Mouse (Mus musculus) forebrain, embryonic 13.5 days (tissue): ENCODE results near the gene 6820408C15Rik. TPM values are rescaled to one million over a fixed set of nuclear protein-coding genes. Genes with fewer than 3 reads are reported as not detected.

Source experiments
- ATAC-seq: fragments of 200-750 bp; cut with Nextera tagmentation; 2 replicates; pipeline ENCODE4 v1.8.0; 2017
- H3K27ac ChIP-seq: fragments of 300-500 bp; sonication (generic); 2 replicates; pipeline ENCODE4 v1.5.1; 2015; ENCODE audit warnings: inconsistent platforms, mild to moderate bottlenecking, moderate library complexity
- H3K27me3 ChIP-seq: fragments of 300-500 bp; sonication (generic); 2 replicates; pipeline ENCODE4 v1.6.1; 2015; ENCODE audit warnings: mild to moderate bottlenecking, inconsistent platforms
- H3K36me3 ChIP-seq: fragments of 300-500 bp; sonication (generic); 2 replicates; pipeline ENCODE4 v1.6.1; 2015; ENCODE audit warnings: mild to moderate bottlenecking, inconsistent platforms; ENCODE audit not compliant: poor library complexity, severe bottlenecking
- H3K4me1 ChIP-seq: fragments of 300-500 bp; sonication (generic); 2 replicates; pipeline ENCODE4 v1.6.1; 2015; ENCODE audit warnings: inconsistent platforms
- H3K4me2 ChIP-seq: fragments of 300-500 bp; sonication (generic); 2 replicates; pipeline ENCODE4 v1.6.1; 2015; ENCODE audit warnings: inconsistent platforms, mild to moderate bottlenecking, moderate library complexity
- H3K4me3 ChIP-seq: fragments of 300-500 bp; sonication (generic); 2 replicates; pipeline ENCODE4 v1.5.1; 2015; ENCODE audit warnings: mild to moderate bottlenecking, inconsistent platforms
- H3K9ac ChIP-seq: fragments of 300-500 bp; sonication (generic); 2 replicates; pipeline ENCODE4 v1.6.1; 2015; ENCODE audit warnings: mild to moderate bottlenecking, inconsistent platforms
- H3K9me3 ChIP-seq: fragments of 300-500 bp; sonication (generic); replicated peaks from 2 replicates; pipeline ENCODE4 v1.6.1; 2016; ENCODE audit warnings: inconsistent platforms
- WGBS: fragments of 180-500 bp; shearing (Covaris S2); methylation state at CpG from one replicate; pipeline ENCODE4 v1.1.7; 2015; 5-methylcytosine and 5-hydroxymethylcytosine counted together
- polyA plus RNA-seq: library from polyadenylated mRNA; unstranded; fragments of >200 nt; fragmentation: Nextera tagmentation; extraction: Ambion mirVana; gene quantifications from 2 replicates; pipeline ENCODE4 v1.2.1, GENCODE M21; 2015

Gene 6820408C15Rik
- polyA plus RNA-seq, 1 experiment from 2014 or later = 1.6 TPM

DNA sequence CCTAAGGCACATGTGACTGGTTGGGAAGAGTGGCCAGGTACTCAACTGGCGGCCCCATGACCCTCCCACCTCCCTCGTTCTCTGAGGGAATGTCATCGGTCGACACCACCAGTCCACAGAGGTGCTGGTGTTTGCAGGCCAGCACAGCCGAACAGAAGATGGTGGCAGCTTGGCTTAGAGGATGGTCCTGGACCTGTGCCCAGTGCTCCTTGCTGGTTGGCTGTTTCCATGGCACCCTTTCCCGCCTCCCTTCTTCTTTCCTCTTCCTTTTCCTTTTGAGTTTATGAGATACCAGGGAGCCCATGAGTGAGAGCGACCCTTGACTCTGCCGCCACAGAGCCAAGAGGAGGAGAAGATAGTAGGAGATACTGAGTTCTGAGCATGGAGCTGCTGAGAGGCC lies 27.9 kb downstream of the 6820408C15Rik start:
- Histone ChIP-seq H3K9ac (no peak overlapping the region), H3K4me2 (no peak overlapping the region), H3K9me3 (no peaks in the 10 kb centered on the region), H3K4me3 (no peak overlapping the region), H3K4me1 (peaks cover 3% of the 10 kb centered on the region; the same call in 1 of the 2 replicates), H3K27ac (no peak overlapping the region), H3K36me3 (no peaks in the 10 kb centered on the region), H3K27me3 (no peaks in the 10 kb centered on the region)
- 82% methylated on average over 8 of the region's 8 CpGs for WGBS
- ATAC-seq = no peak

DNA sequence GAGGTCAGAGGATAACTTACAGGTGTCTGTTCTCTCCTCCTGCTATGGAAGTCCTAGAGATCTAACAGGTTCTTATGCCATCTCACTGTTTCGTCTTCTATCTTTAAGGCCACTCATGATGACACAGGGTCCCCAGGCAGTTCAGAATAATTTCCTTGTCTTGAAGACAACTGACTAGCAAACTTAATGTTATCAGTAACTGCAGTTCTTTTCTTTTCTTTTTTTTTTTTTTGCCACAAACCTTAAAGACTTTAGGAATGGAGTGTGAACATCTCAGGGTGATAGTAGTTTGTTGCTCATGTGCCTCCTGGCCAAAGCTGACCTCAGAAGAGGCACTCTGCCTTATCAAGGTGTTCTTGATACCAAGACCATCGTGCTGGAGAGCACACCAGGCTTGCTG lies 31.3 kb downstream of the 6820408C15Rik start:
- Histone ChIP-seq H3K27me3 (no peaks in the 10 kb centered on the region), H3K9me3 (no peaks in the 10 kb centered on the region), H3K27ac (no peak overlapping the region), H3K9ac (no peak overlapping the region), H3K4me3 (no peak overlapping the region), H3K4me2 (no peak overlapping the region), H3K4me1 (peaks cover 3% of the 10 kb centered on the region; the same call in 1 of the 2 replicates), H3K36me3 (no peaks in the 10 kb centered on the region)
- no peak for ATAC-seq
- 73% methylated on average over 2 of the region's 2 CpGs for WGBS

- no peaks in the 10 kb centered on the region for H3K27me3 ChIP-seq
- no peaks in the 10 kb centered on the region for H3K36me3 ChIP-seq
- WGBS = 53% methylated on average over 5 of the region's 5 CpGs
- H3K27ac ChIP-seq = no peak overlapping the region
- no peak overlapping the region for H3K9ac ChIP-seq
- H3K4me2 ChIP-seq = no peak overlapping the region
- H3K4me3 ChIP-seq = no peak overlapping the region
- peaks cover 3% of the 10 kb centered on the region; the same call in 1 of the 2 replicates for H3K4me1 ChIP-seq
- no peak for ATAC-seq
- no peaks in the 10 kb centered on the region for H3K9me3 ChIP-seq
Observed at GRCm38 (mm10) chr2:152447461-152447860, 32.1 kb downstream of the 6820408C15Rik start.

- WGBS = 7% methylated on average over 5 of the region's 5 CpGs
- no peak for ATAC-seq
- Histone ChIP-seq H3K4me2 (no peak overlapping the region), H3K9ac (no peak overlapping the region), H3K36me3 (no peaks in the 10 kb centered on the region), H3K27ac (no peak overlapping the region), H3K9me3 (no peaks in the 10 kb centered on the region), H3K27me3 (no peaks in the 10 kb centered on the region), H3K4me1 (no peaks in the 10 kb centered on the region), H3K4me3 (no peak overlapping the region)
Observed at GRCm38 (mm10) chr2:152450241-152450640, 34.9 kb downstream of the 6820408C15Rik start.

DNA sequence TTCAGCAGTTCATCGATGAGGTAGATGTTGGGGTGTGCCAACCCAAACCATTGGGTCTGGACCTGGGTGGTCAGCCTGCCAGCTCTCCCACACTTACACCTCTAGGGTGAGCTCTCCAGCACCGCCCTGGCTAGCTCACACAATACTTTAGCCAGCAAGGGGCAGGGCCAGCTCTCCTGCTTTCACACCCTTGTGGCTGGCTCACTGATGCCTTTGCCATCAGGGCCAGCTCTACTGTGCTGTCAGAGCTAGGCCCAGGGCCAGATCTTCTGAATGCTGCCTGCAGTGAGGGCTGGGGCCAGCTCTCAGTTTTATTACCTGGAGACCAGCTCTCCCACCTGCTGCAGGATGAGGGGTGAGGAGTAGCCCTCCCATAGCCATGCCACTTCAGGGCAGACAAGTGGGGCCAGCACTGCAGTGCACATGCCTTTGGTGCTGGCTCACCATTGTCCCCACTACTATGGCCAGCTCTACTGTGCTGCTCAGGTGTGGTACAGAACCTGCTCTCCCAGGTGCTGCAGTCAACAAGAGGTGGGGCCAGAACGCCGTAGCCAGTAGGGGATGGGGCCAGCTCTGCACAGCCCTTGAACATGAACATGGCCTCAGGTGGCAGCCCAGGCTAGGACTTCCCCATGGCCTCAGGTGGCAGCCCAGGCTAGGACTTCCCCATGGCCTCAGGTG lies 36.9 kb downstream of the 6820408C15Rik start:
- WGBS = 57% methylated on average over 4 of the region's 4 CpGs
- Histone ChIP-seq H3K9me3 (no peaks in the 10 kb centered on the region), H3K4me1 (no peaks in the 10 kb centered on the region), H3K4me2 (no peak overlapping the region), H3K27ac (no peak overlapping the region), H3K36me3 (no peaks in the 10 kb centered on the region), H3K9ac (no peak overlapping the region), H3K27me3 (no peaks in the 10 kb centered on the region), H3K4me3 (no peak overlapping the region)
- no peak; the same call in 1 of the 2 replicates for ATAC-seq

- 72% methylated on average over 13 of the region's 13 CpGs for WGBS
- Histone ChIP-seq H3K27me3 (no peaks in the 10 kb centered on the region), H3K4me2 (no peak overlapping the region), H3K9me3 (no peaks in the 10 kb centered on the region; the same call in 1 of the 2 replicates), H3K4me3 (no peak overlapping the region), H3K27ac (no peak overlapping the region), H3K36me3 (no peaks in the 10 kb centered on the region), H3K4me1 (no peaks in the 10 kb centered on the region; the same call in 1 of the 2 replicates), H3K9ac (no peak overlapping the region)
- ATAC-seq = no peak
Observed at GRCm38 (mm10) chr2:152459241-152459640, 43.9 kb downstream of the 6820408C15Rik start.

DNA sequence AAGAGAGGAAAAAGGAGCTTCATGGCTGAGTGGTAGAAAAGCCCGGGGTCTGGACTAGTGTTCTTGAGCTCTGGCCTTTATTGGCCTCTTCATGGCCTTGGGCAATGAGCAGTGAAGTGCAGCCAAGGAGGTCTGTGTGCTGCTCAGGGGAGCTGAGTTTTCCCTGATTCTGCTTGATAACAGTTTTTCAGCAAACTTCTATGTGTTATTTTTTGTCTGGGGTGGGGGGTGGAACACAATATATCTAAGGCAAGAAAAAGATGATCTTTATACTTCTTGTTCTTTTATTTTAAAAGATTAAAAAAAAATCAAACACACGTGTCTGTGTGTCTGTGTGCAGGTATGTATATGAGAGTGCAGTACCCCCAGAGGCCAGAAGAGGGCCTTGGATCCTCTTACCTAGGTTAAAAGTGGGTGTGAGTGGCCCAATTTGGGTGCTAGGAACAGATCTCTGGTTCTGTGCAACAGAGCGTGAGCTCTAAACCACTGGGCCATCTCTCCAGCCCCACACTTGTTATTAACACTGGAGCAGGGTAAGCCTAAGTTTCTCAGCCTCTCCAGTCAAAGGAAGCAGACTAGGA lies 49.3 kb downstream of the 6820408C15Rik start, which contains the start of gene Defb23:
Defb23 (minus strand) TSS at position 51 of the 581 bp plus-strand sequence.
- Histone ChIP-seq H3K4me2 (no peak within 1 kb of the TSS), H3K27ac (no peak within 1 kb of the TSS), H3K9me3 (peaks cover 3% of the 10 kb centered on the region; the same call in 1 of the 2 replicates), H3K4me3 (no peak within 1 kb of the TSS), H3K27me3 (no peaks in the 10 kb centered on the region), H3K36me3 (no peaks in the 10 kb centered on the region), H3K4me1 (no peaks in the 10 kb centered on the region), H3K9ac (no peak within 1 kb of the TSS)
- ATAC-seq = no peak
- WGBS = 84% methylated on average over 3 of the region's 3 CpGs

DNA sequence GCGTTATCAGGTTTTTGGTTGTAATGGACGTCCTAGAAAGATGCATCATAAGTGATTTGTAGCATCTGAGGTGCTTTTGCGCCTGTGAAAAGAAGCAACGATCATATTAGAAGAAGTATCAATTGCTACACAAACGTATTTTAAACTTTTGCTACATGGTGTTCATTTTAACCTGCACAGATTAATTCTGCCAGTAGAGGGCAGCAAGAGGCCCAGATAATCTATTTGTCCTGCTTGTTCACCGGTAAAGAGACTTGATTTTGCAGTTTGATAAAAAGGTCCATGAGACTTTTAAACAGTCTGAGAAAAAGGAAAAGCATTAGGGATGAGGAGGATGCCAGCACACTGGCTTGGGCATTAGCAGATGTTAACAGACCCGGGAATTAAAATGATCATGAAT lies 55.6 kb downstream of the 6820408C15Rik start:
- H3K27me3 ChIP-seq = no peaks in the 10 kb centered on the region
- 33% methylated on average over 7 of the region's 7 CpGs for WGBS
- no peaks in the 10 kb centered on the region for H3K4me1 ChIP-seq
- ATAC-seq = no peak
- H3K4me3 ChIP-seq = no peak overlapping the region
- H3K36me3 ChIP-seq = no peaks in the 10 kb centered on the region
- H3K9ac ChIP-seq = no peak overlapping the region
- H3K4me2 ChIP-seq = no peak overlapping the region
- no peak overlapping the region for H3K27ac ChIP-seq
- no peaks in the 10 kb centered on the region for H3K9me3 ChIP-seq

DNA sequence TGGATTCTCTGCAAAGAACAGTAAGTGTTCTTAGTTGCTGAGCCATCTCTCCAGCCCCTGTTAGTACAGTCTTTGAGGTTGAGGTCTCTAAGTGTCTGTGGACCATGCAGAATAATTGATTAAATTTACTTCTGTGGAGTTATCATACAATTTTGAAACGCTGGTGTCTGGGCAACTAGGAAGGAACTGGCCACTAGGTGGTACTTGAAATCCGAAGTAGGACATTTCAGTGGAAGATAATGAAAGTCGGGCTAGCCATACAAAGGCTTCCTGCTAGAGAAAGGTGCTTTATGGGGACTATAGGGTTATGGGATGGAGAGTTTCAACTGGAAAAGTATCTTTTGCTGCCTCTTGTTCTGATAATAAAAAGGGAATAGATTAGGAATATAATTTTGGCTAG lies 57.0 kb downstream of the 6820408C15Rik start:
- H3K36me3 ChIP-seq = no peaks in the 10 kb centered on the region
- WGBS = 37% methylated on average over 3 of the region's 3 CpGs
- H3K27me3 ChIP-seq = no peaks in the 10 kb centered on the region
- ATAC-seq = no peak
- no peak overlapping the region for H3K4me2 ChIP-seq
- no peaks in the 10 kb centered on the region for H3K9me3 ChIP-seq
- H3K9ac ChIP-seq = no peak overlapping the region
- H3K4me3 ChIP-seq = no peak overlapping the region
- no peak overlapping the region for H3K27ac ChIP-seq
- H3K4me1 ChIP-seq = no peaks in the 10 kb centered on the region

DNA sequence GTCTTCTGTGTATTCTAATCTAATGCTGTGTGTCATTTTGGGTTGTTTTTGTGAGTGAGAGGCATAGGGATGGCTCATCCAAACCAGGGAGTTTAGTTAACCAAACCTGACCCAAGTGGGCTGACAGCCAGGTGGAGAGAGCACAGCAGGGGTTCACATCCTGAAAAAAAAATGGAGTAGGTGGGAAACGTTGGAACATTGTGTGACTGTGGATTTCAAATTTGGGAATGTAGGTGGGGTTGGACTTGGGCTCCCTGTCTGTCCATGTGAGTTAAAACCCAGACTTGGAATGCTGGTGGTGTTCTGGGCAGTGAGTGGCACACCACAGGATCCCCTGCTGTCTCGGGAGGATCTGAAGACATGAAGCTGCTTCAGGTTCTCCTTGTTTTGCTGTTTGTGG lies 61.4 kb downstream of the 6820408C15Rik start, which contains the start of gene Defb20:
Defb20 (plus strand) TSS at position 301 of the 400 bp plus-strand sequence.
- H3K4me2 ChIP-seq = no peak within 1 kb of the TSS
- H3K9ac ChIP-seq = no peak within 1 kb of the TSS
- no peaks in the 10 kb centered on the region for H3K4me1 ChIP-seq
- H3K9me3 ChIP-seq = no peaks in the 10 kb centered on the region
- H3K27me3 ChIP-seq = no peaks in the 10 kb centered on the region
- 69% methylated on average over 2 of the region's 2 CpGs for WGBS
- no peak within 1 kb of the TSS for H3K27ac ChIP-seq
- no peaks in the 10 kb centered on the region for H3K36me3 ChIP-seq
- no peak for ATAC-seq
- no peak within 1 kb of the TSS for H3K4me3 ChIP-seq

- Histone ChIP-seq H3K27ac (no peak overlapping the region), H3K4me1 (no peaks in the 10 kb centered on the region), H3K36me3 (no peaks in the 10 kb centered on the region), H3K27me3 (no peaks in the 10 kb centered on the region), H3K9ac (no peak overlapping the region), H3K4me2 (no peak overlapping the region), H3K4me3 (no peak overlapping the region), H3K9me3 (no peaks in the 10 kb centered on the region)
- 93% methylated on average over 3 of the region's 3 CpGs for WGBS
- ATAC-seq = no peak
Observed at GRCm38 (mm10) chr2:152480881-152481280, 65.5 kb downstream of the 6820408C15Rik start.

DNA sequence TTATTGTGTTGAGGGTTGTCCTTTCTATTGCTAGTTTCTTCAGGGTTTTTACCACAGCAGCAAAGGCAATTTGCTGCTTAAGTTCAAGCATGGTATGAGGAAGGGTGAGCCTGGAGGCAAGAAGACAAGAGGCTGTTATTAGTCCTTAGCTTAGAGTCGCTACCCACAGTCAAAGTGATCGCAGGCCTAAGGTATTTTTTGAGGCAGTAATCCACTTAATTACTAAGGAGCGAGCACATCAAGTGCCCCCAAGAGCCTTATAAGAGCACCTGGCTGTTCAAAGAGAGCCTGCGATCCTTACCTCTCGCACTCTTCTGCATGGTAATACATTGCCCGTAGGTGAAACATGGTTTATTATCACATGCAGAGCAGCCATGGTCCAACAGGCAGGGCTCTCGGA lies 66.3 kb downstream of the 6820408C15Rik start:
- Histone ChIP-seq H3K9me3 (no peaks in the 10 kb centered on the region), H3K27me3 (no peaks in the 10 kb centered on the region), H3K4me1 (no peaks in the 10 kb centered on the region), H3K4me2 (no peak overlapping the region), H3K27ac (no peak overlapping the region), H3K9ac (no peak overlapping the region), H3K4me3 (no peak overlapping the region), H3K36me3 (no peaks in the 10 kb centered on the region)
- ATAC-seq = no peak
- WGBS = 88% methylated on average over 7 of the region's 7 CpGs
